Mouse (Mus musculus) liver, embryonic 14.5 days (tissue): ENCODE measurements around the gene Arid3a. TPM values are rescaled to one million over a fixed set of nuclear protein-coding genes. Genes with fewer than 3 reads are reported as not detected.

Experiments
- ATAC-seq: fragments of 200-750 bp; cut with Nextera tagmentation; 2 replicates; pipeline ENCODE4 v1.8.0; 2017; ENCODE audit warnings: moderate number of reproducible peaks, mild to moderate bottlenecking, moderate library complexity; ENCODE audit not compliant: insufficient read depth
- DNase-seq, 3 experiments: peaks; one replicate each; pipeline ENCODE4 v3.0.0-alpha.2; 2012 to 2013; ENCODE audit warnings: low read depth in 3 of 3, low spot score in 3 of 3
- H3K27ac ChIP-seq: fragments of 300-500 bp; sonication (generic); 2 replicates; pipeline ENCODE4 v1.5.1; 2014; ENCODE audit warnings: moderate library complexity, mild to moderate bottlenecking, control low read depth, inconsistent platforms
- H3K27me3 ChIP-seq: fragments of 300-500 bp; sonication (generic); 2 replicates; pipeline ENCODE4 v1.6.1; 2014; ENCODE audit warnings: mild to moderate bottlenecking, low read length, moderate library complexity; ENCODE audit not compliant: control insufficient read depth, insufficient read depth
- H3K36me3 ChIP-seq: fragments of 300-500 bp; sonication (generic); replicated peaks from 2 replicates; pipeline ENCODE4 v1.6.1; 2014; ENCODE audit warnings: low read depth; ENCODE audit not compliant: control insufficient read depth, insufficient read depth
- H3K4me1 ChIP-seq, 2 experiments: fragments of 200-500 bp in 1 of 2; fragments of 300-500 bp in 1 of 2; sonication (generic) in 1 of 2; replicated peaks; 2 replicates each; pipeline ENCODE4 v1.6.1; 2012 to 2014; ENCODE audit warnings: antibody characterized with exemption in 1 of 2, inconsistent platforms in 1 of 2, low read length in 1 of 2; ENCODE audit not compliant: control insufficient read depth in 2 of 2, insufficient read depth in 2 of 2
- H3K4me2 ChIP-seq: fragments of 300-500 bp; sonication (generic); 2 replicates; pipeline ENCODE4 v1.6.1; 2014; ENCODE audit warnings: low read depth, mild to moderate bottlenecking, control low read depth, moderate library complexity
- H3K4me3 ChIP-seq, 2 experiments: fragments of 200-500 bp in 1 of 2; fragments of 300-500 bp in 1 of 2; sonication (generic) in 1 of 2; 2 replicates each; pipeline ENCODE4 v1.5.1; 2012 to 2014; ENCODE audit warnings: low read depth in 2 of 2, low read length in 2 of 2, mild to moderate bottlenecking in 2 of 2, control low read depth in 1 of 2, inconsistent platforms in 1 of 2, moderate library complexity in 1 of 2; ENCODE audit not compliant: insufficient read depth in 1 of 2
- H3K9ac ChIP-seq: fragments of 300-500 bp; sonication (generic); replicated peaks from 2 replicates; pipeline ENCODE4 v1.6.1; 2014; ENCODE audit warnings: mild to moderate bottlenecking, control low read depth, moderate library complexity
- H3K9me3 ChIP-seq: fragments of 300-500 bp; sonication (generic); 2 replicates; pipeline ENCODE4 v1.6.1; 2016; ENCODE audit warnings: low read length, mixed read lengths; ENCODE audit not compliant: control insufficient read depth
- CTCF ChIP-seq: IDR thresholded peaks from 2 replicates; pipeline ENCODE4 v1.5.1; 2016; ENCODE audit warnings: antibody characterized with exemption, low read depth, control low read depth
- EP300 ChIP-seq: IDR thresholded peaks from 2 replicates; pipeline ENCODE4 v1.6.1; 2016; ENCODE audit warnings: antibody characterized with exemption, low read depth
- WGBS: fragments of 180-500 bp; shearing (Covaris S2); extraction: QIAGEN DNeasy Blood & Tissue Kit; methylation state at CpG from one replicate; pipeline ENCODE4 v1.1.7; 2014; ENCODE audit not compliant: insufficient replicate concordance; 5-methylcytosine and 5-hydroxymethylcytosine counted together
- polyA plus RNA-seq, 2 experiments: library from polyadenylated mRNA; depleted of rRNA in 1 of 2; stranded (reverse) in 1 of 2; unstranded in 1 of 2; fragments of >200 nt; fragmentation: Nextera tagmentation in 1 of 2; extraction: Ambion mirVana in 1 of 2; gene quantifications; 2 replicates each; pipeline versions ENCODE4 v1.2.1 to v1.2.3; 2012 to 2014

Arid3a gene
- polyA plus RNA-seq, 2 experiments: 3.9 to 5.5 TPM

DNA sequence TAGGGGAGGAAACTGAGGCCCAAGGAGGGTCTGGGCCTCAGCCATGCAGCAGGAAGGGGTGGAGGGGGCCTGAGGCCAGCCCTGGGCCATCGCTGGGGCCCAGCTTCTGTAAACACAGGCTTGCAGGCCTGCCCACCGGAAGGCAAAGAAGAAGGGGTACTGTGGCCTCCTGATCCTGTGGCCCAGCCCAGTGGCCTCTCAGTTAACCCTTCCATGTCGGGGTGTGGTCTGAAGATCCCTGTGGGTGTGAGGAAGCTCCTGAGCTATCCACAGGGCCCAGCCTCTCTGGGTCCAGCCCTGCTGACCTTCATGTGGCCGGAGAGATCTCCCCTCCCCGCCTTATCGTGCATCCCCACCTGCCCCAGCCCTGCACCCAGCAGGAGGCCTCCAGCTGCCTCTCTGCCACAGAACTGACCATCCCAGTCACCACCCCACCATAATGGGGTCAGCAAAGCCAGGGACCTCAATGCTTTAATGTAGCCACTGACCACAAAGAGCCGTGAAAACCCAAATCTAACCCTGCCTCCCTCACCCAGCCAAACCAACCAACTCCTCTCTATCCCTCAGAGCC, 20.0 kb downstream of the Arid3a start:
- WGBS: 5% methylated on average over 7 of the region's 7 CpGs
- ATAC-seq: peak; percentile 64
- peak overlapping the region; percentile 29 for H3K27ac ChIP-seq
- H3K9ac ChIP-seq: no peak overlapping the region; the same call in 1 of the 2 replicates
- peak overlapping the region; percentile 27 for H3K4me2 ChIP-seq
- no peaks in the 10 kb centered on the region for H3K9me3 ChIP-seq
- H3K4me3 ChIP-seq: no peak overlapping the region; a peak in 1 of 4 replicates
- no peaks in the 10 kb centered on the region for H3K27me3 ChIP-seq
- H3K36me3 ChIP-seq: no peaks in the 10 kb centered on the region
- TF ChIP-seq CTCF (no peak), EP300 (no peak)
- H3K4me1 ChIP-seq: peaks cover 28 to 38% of the 10 kb centered on the region in 2 experiments
- DNase-seq: no peak

DNA sequence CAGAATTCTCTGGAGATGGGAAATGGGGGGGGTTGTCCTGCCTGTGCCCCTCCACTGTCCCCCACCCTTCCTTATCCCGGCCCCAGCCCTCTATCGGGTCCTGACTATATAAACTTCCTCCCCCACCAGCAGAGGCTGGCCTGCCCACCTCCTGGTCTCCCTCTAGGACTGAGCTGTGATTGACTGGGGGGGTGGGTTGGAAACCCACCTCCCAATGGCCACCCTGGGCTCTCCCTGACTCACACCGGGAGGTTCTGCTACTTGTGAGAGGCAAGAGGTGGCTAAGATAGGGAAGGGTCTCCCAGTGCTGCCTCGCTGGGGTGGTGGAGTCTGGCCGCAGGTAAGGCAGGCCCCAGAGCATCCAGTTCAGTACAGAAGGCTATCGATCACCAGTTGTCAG, 20.7 kb downstream of the Arid3a start:
- Histone ChIP-seq H3K9ac (no peak overlapping the region), H3K27ac (no peak overlapping the region), H3K4me2 (no peak overlapping the region), H3K4me1 (peaks cover 28 to 38% of the 10 kb centered on the region in 2 experiments), H3K36me3 (no peaks in the 10 kb centered on the region), H3K27me3 (no peaks in the 10 kb centered on the region), H3K4me3 (no peak overlapping the region), H3K9me3 (no peaks in the 10 kb centered on the region)
- DNase-seq (no peak), ATAC-seq (no peak)
- 62% methylated on average over 6 of the region's 6 CpGs for WGBS
- TF ChIP-seq EP300 (no peak), CTCF (no peak)

DNA sequence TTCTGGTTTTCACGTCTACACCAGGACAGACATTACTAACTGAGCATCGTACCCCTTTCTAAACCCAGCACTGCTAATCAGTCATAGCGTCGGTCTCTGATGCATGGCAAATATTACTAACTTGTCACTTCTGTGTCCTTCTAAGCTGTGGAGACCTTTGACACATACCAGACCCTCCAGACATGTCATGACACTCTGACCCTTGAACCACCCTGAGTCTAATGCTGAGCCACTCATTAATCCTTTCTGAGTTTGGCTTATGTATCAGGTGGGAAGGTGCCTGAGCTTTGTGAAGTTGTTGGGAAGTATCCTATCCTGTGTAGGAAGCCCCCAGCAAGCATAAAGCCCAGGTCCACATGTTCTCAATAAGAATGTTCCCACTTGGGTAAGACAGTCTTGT, 23.0 kb downstream of the Arid3a start:
- Histone ChIP-seq H3K27ac (no peak overlapping the region), H3K9ac (no peak overlapping the region)
- no peak for DNase-seq

DNA sequence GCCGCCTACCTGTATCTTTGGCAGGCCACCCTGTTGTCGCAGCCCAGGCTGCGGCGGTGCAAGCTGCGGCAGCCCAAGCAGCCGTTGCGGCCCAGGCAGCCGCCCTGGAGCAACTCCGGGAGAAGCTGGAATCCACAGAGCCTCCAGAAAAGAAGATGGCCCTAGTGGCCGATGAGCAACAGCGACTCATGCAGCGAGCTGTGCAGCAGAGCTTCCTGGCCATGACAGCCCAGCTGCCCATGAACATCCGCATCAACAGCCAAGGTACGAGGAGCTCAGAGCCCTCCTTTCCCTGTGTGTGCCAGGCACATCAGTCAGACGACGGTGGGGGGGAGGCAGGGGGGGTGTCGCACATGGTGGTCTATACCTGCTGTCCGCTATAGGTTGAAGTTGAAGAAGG, 23.8 kb downstream of the Arid3a start:
- Histone ChIP-seq H3K27me3 (no peaks in the 10 kb centered on the region), H3K9ac (no peak overlapping the region), H3K4me1 (peaks cover 14 to 17% of the 10 kb centered on the region in 2 experiments), H3K4me2 (no peak overlapping the region), H3K27ac (no peak overlapping the region), H3K4me3 (no peak overlapping the region), H3K36me3 (no peaks in the 10 kb centered on the region), H3K9me3 (no peaks in the 10 kb centered on the region)
- no peak for TF ChIP-seq CTCF
- no peak for TF ChIP-seq EP300
- ATAC-seq: no peak
- WGBS: 83% methylated on average over 18 of the region's 18 CpGs
- DNase-seq: no peak

More for the DNA sequence above, 23.0 kb downstream of the Arid3a start:
- 73% methylated on average over 4 of the region's 4 CpGs for WGBS
- H3K9me3 ChIP-seq: no peaks in the 10 kb centered on the region
- H3K4me2 ChIP-seq: no peak overlapping the region
- H3K27me3 ChIP-seq: no peaks in the 10 kb centered on the region
- H3K4me3 ChIP-seq: no peak overlapping the region
- TF ChIP-seq CTCF: no peak
- TF ChIP-seq EP300: no peak
- peaks cover 19 to 23% of the 10 kb centered on the region in 2 experiments for H3K4me1 ChIP-seq
- H3K36me3 ChIP-seq: no peaks in the 10 kb centered on the region
- ATAC-seq: no peak

DNA sequence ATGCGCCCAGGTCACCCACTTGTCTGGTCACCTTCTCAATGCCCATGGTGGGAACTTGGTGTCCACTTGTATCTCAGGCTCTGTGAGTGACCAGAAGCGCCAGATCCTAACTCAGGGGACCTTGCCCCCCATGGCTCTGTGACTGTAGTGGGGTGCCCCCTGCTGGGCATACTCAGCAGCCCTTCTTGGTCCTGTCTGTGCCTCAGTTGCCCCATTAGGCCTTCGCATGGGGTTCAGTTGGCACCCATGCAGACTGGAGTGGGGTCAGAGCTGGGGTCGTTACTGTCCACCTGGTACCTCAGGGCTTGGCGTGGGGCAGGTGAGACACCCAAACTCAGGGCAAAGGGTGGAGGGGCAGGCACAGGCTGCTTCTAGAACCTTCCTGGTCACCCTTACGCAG, 27.1 kb downstream of the Arid3a start:
- TF ChIP-seq CTCF: peak; percentile 85
- TF ChIP-seq EP300: no peak
- peaks cover 0 to 4% of the 10 kb centered on the region in 2 experiments; a peak in 1 of 4 replicates for H3K4me1 ChIP-seq
- H3K9me3 ChIP-seq: no peaks in the 10 kb centered on the region
- H3K36me3 ChIP-seq: no peaks in the 10 kb centered on the region
- no peak overlapping the region for H3K27ac ChIP-seq
- WGBS: 71% methylated on average over 6 of the region's 6 CpGs
- H3K9ac ChIP-seq: no peak overlapping the region
- no peak overlapping the region for H3K4me2 ChIP-seq
- no peak overlapping the region for H3K4me3 ChIP-seq
- no peak for ATAC-seq
- H3K27me3 ChIP-seq: no peaks in the 10 kb centered on the region
- no peak for DNase-seq
